Mouse (Mus musculus): ENCODE measurements around the gene Card11.

- TF ChIP-seq ZC3H11A (IDR thresholded peaks at IDR 0.05; ENCODE audit: borderline replicate concordance, low read depth, low read length) (no peak), MAFK (IDR thresholded peaks at IDR 0.05; ENCODE audit: insufficient read depth, low read depth, low read length) (no peak), CHD2 (IDR thresholded peaks at IDR 0.05; ENCODE audit: low read depth, low read length) (no peak), HCFC1 (IDR thresholded peaks at IDR 0.05; ENCODE audit: borderline replicate concordance, insufficient read depth, low read length) (no peak), ZNF384 (IDR thresholded peaks at IDR 0.05; ENCODE audit: low read depth, low read length) (no peak)
These were observed 17.7 kb upstream of the Card11 start for GRCm38 (mm10) chr5:141017927-141018700.
